Mouse (Mus musculus): ENCODE data around the gene Mrps22. TPM values are rescaled to one million over a fixed set of nuclear protein-coding genes. Genes with fewer than 3 reads are reported as not detected.

Mrps22 gene
- polyA plus RNA-seq, 1 experiment = 20.8 TPM

DNA sequence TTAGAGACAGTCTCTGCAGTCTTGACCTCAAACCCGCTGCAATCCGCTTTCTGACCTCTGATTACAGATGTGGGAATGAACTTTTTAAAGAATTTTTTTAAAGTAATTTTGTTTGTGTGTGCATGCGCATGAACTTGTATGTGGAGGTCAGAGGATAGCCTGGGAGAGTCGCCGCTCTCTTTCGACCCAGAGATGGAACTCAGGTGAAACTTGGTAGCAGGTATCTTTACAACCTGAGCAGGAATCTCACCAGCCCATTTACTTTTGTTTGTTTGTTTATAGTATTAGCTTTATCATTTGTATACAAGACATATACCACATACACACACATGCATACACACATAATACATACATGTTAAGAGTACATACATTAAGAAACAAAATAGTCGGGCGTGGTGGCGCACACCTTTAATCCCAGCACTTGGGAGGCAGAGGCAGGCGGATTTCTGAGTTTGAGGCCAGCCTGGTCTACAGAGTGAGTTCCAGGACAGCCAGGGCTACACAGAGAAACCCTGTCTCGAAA, 438 bp upstream of the Mrps22 start:
- Histone ChIP-seq H3K4me3 (replicated peaks; ENCODE audit: control insufficient read depth, low read depth, low read length) (no peak overlapping the region), H3K27ac (ENCODE audit: control insufficient read depth, insufficient read depth, low read depth, low read length, poor library complexity) (no peak overlapping the region), H3K4me1 (ENCODE audit: control insufficient read depth, insufficient read depth, low read length) (no peaks in the 10 kb centered on the region)
- 51% methylated on average over 11 of the region's 11 CpGs for WGBS
- TF ChIP-seq CTCF (IDR thresholded peaks at IDR 0.05; ENCODE audit: control insufficient read depth, insufficient read depth, low read length) = no peak
- no peak for TF ChIP-seq POLR2A (IDR thresholded peaks at IDR 0.05; ENCODE audit: borderline replicate concordance, control insufficient read depth, low read depth, low read length)

DNA sequence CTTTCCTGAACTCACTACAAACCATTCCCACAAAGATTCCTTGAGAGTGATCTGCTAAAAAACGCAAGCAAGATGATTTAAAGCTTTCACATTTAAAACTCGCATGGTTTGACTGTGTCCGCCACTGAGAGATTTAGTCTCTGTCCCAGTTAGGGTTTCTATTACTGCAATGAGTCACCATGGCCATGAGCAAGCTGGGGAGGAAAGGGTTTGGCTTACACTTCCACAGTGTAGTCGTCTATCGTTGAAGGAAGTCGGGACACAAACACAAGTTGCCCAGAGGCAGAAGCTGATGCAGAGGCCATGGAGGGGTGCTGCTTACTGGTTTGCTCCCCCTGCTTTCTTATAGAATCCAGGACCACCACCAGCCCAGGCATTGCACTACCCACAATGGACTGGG, 1.4 kb downstream of the Mrps22 start:
- WGBS = 69% methylated on average over 6 of the region's 6 CpGs
- TF ChIP-seq CTCF (IDR thresholded peaks at IDR 0.05; ENCODE audit: control insufficient read depth, insufficient read depth, low read length) (no peak), POLR2A (IDR thresholded peaks at IDR 0.05; ENCODE audit: borderline replicate concordance, control insufficient read depth, low read depth, low read length) (no peak)
- no peak overlapping the region for H3K4me3 ChIP-seq (replicated peaks; ENCODE audit: control insufficient read depth, low read depth, low read length)
- H3K27ac ChIP-seq (ENCODE audit: control insufficient read depth, insufficient read depth, low read depth, low read length, poor library complexity) = no peak overlapping the region
- no peaks in the 10 kb centered on the region for H3K4me1 ChIP-seq (ENCODE audit: control insufficient read depth, insufficient read depth, low read length)

DNA sequence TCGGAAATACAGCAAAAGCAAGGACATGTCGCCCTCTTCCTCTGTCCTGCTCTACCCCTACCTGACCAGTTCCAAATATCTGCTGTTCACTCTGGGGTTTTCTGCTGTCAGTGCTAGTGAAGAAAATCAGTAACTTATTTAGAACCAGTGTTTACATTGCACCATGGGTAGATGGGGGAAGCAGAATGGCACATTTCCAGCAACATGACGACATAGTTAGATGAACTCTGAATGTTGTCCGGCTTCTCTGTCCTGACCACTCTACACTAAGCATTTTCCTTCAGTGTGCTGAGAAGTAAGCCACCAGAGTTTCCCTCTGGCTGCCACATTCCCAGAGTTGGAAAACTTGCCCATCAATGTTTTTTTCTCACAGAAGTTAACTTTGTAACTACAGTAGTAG, 17.6 kb downstream of the Mrps22 start:
- TF ChIP-seq CTCF (IDR thresholded peaks at IDR 0.05; ENCODE audit: control insufficient read depth, insufficient read depth, low read length) = no peak
- TF ChIP-seq POLR2A (IDR thresholded peaks at IDR 0.05; ENCODE audit: borderline replicate concordance, control insufficient read depth, low read depth, low read length) = no peak
- Histone ChIP-seq H3K4me3 (replicated peaks; ENCODE audit: control insufficient read depth, low read depth, low read length) (no peak overlapping the region), H3K27ac (ENCODE audit: control insufficient read depth, insufficient read depth, low read depth, low read length, poor library complexity) (no peak overlapping the region), H3K4me1 (ENCODE audit: control insufficient read depth, insufficient read depth, low read length) (no peaks in the 10 kb centered on the region)
- 86% methylated on average over 4 of the region's 4 CpGs for WGBS

DNA sequence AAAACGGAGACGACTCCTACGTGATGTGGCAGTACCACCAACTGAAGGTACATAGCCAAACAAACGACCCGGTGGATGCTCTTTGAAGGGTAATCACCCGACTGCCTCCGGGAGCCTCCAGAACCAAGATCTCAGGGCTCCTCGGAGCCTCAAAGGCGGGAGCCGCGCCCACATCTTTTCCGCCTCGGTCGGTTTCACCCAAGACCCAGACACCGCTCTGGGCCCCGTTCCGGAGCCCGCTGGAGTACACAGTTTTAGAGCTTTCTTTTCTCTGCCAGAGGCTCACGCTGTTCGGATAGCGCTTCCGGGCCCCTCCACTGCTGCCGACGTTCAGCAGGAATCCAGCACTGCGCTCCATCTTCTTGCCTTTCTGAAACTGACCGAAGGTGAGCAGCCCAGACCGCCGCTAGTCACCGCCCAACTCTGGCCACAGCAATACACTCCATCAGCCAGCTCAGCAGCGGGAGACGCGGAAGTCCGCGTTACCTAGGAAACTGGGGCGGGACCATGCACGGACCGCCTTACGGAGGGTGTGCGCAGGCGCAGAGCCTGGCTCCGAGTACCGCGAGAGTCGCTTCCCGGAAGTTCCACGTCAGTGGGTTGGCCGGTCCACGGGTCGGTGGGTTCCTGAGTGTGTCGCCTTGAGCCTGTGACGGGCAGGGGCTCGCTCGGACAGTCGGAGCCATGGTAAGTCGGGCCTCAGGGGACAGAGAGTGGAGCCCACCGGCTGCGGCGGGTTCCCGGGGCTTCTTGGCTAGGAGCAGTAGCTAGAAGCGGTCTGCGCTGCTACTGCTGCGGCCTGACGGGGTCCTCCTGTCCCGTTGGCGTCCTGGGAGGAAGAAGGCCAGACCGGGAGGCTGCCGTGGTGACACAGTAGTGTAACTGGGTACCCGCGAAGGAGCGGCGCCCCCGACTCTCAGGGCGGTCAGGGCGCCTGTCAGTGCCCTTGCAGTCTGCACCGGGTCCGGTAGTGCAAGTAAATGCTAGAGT, 38.0 kb downstream of the Mrps22 start, which contains the start of gene Copb2:
Copb2 (plus strand) TSS at position 585 of the 990 bp plus-strand sequence.
- whole genome bisulfite sequencing = under 1% methylated on average over 76 of the region's 76 CpGs
- Histone ChIP-seq H3K4me1 (ENCODE audit: control insufficient read depth, insufficient read depth, low read length) (no peaks in the 10 kb centered on the region; the same call in none of the 2 replicates), H3K4me3 (replicated peaks; ENCODE audit: control insufficient read depth, low read depth, low read length) (peak within 1 kb of the TSS; percentile 96), H3K27ac (ENCODE audit: control insufficient read depth, insufficient read depth, low read depth, low read length, poor library complexity) (peak within 1 kb of the TSS; percentile 78)
- TF ChIP-seq CTCF (IDR thresholded peaks at IDR 0.05; ENCODE audit: control insufficient read depth, insufficient read depth, low read length) = no peak
- TF ChIP-seq POLR2A (IDR thresholded peaks at IDR 0.05; ENCODE audit: borderline replicate concordance, control insufficient read depth, low read depth, low read length) = peak; percentile 79; the same call in 1 of the 2 replicates

DNA sequence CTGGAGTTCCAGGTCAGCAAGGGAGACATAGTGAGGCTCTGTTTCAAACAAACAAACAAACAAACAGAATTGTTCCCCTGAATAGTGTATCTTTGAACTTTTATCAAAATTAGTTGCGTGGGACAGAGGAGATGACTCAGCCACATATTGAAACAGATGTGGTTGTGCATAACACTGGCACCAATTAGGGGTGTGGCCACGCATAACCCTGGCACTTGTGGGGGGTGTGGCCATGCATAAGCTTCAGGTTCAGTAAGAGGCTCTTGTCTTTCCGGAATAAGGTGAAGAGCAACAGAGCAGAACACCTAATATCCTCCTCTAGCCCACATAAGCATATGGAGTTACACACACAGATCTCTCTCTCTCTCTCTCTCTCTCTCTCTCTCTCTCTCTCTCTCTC, 57.4 kb downstream of the Mrps22 start:
- H3K27ac ChIP-seq (ENCODE audit: control insufficient read depth, insufficient read depth, low read depth, low read length, poor library complexity) = no peak overlapping the region
- no peak for TF ChIP-seq CTCF (IDR thresholded peaks at IDR 0.05; ENCODE audit: control insufficient read depth, insufficient read depth, low read length)
- H3K4me3 ChIP-seq (replicated peaks; ENCODE audit: control insufficient read depth, low read depth, low read length) = no peak overlapping the region
- H3K4me1 ChIP-seq (ENCODE audit: control insufficient read depth, insufficient read depth, low read length) = no peaks in the 10 kb centered on the region
- WGBS = 78% methylated on average over 3 of the region's 3 CpGs

Other genes with a start within 250 kb of the Mrps22 start
- gene Rbp1, start 178.7 kb downstream of the Mrps22 start, polyA plus RNA-seq (2011; ENCODE audit: insufficient read depth, insufficient read length, low replicate concordance, missing spikeins) = 2.9 and 4.9 TPM in 2 replicates
- not detected in 2 replicates for gene Rbp2, start 115.5 kb downstream of the Mrps22 start, polyA plus RNA-seq (2011; ENCODE audit: insufficient read depth, insufficient read length, low replicate concordance, missing spikeins)
- 28.1 and 49.2 TPM in 2 replicates for gene Copb2, start 37.9 kb downstream of the Mrps22 start, polyA plus RNA-seq (2011; ENCODE audit: insufficient read depth, insufficient read length, low replicate concordance, missing spikeins)
- not detected in 2 replicates for gene Prr23a1, start 240.8 kb upstream of the Mrps22 start, polyA plus RNA-seq (2011; ENCODE audit: insufficient read depth, insufficient read length, low replicate concordance, missing spikeins)

Data from bone marrow, adult 2 months (tissue).